Mouse (Mus musculus) kidney, embryonic 14.5 days (tissue): Measurements from ENCODE around the gene Col27a1. TPM values are rescaled to one million over a fixed set of nuclear protein-coding genes. Genes with fewer than 3 reads are reported as not detected.

Experiments used
- ATAC-seq: fragments of 200-750 bp; cut with Nextera tagmentation; 2 replicates; pipeline ENCODE4 v1.8.0; 2017; ENCODE audit warnings: moderate number of reproducible peaks, mild to moderate bottlenecking, moderate TSS enrichment, moderate library complexity; ENCODE audit not compliant: low FRiP score, low TSS enrichment
- H3K27ac ChIP-seq: fragments of 300-500 bp; sonication (generic); 2 replicates; pipeline ENCODE4 v1.5.1; 2014; ENCODE audit warnings: low read depth, mild to moderate bottlenecking, low read length, moderate library complexity, mixed read lengths
- H3K27me3 ChIP-seq: fragments of 300-500 bp; sonication (generic); 2 replicates; pipeline ENCODE4 v1.6.1; 2014; ENCODE audit warnings: mild to moderate bottlenecking, low read length; ENCODE audit not compliant: control insufficient read depth, insufficient read depth
- H3K36me3 ChIP-seq: fragments of 300-500 bp; sonication (generic); 2 replicates; pipeline ENCODE4 v1.6.1; 2014; ENCODE audit warnings: low read length, mixed read lengths; ENCODE audit not compliant: control insufficient read depth, insufficient read depth
- H3K4me1 ChIP-seq: fragments of 300-500 bp; sonication (generic); 2 replicates; pipeline ENCODE4 v1.6.1; 2014; ENCODE audit warnings: low read length, mixed read lengths; ENCODE audit not compliant: control insufficient read depth, insufficient read depth
- H3K4me2 ChIP-seq: fragments of 300-500 bp; sonication (generic); replicated peaks from 2 replicates; pipeline ENCODE4 v1.6.1; 2014; ENCODE audit warnings: low read depth, mild to moderate bottlenecking, low read length
- H3K4me3 ChIP-seq: fragments of 300-500 bp; sonication (generic); 2 replicates; pipeline ENCODE4 v1.5.1; 2014; ENCODE audit warnings: mild to moderate bottlenecking, low read length
- H3K9ac ChIP-seq: fragments of 300-500 bp; sonication (generic); 2 replicates; pipeline ENCODE4 v1.6.1; 2014; ENCODE audit warnings: low read depth, mild to moderate bottlenecking, low read length, moderate library complexity
- H3K9me3 ChIP-seq: fragments of 300-500 bp; sonication (generic); 2 replicates; pipeline ENCODE4 v1.6.1; 2016; ENCODE audit warnings: low read length; ENCODE audit not compliant: control insufficient read depth
- WGBS: fragments of 180-500 bp; shearing (Covaris S2); extraction: QIAGEN DNeasy Blood & Tissue Kit; methylation state at CpG from one replicate; pipeline ENCODE4 v1.1.7; 2014; 5-methylcytosine and 5-hydroxymethylcytosine counted together
- polyA plus RNA-seq: library from polyadenylated mRNA; unstranded; fragments of >200 nt; fragmentation: Nextera tagmentation; extraction: Ambion mirVana; gene quantifications from 2 replicates; pipeline ENCODE4 v1.2.1, GENCODE M21; 2014

The Col27a1 gene
- polyA plus RNA-seq, 1 experiment from 2014 or later: 8.8 TPM

GRCm38 (mm10) chr4:63191641-63192040 is 22.2 kb upstream of the Col27a1 start:
- Histone ChIP-seq H3K4me3 (no peak overlapping the region), H3K9ac (no peak overlapping the region), H3K4me1 (0 out of 2 replicates have a peak, but pooled peaks cover 3% of the 10 kb centered on the region), H3K9me3 (no peaks in the 10 kb centered on the region), H3K36me3 (no peaks in the 10 kb centered on the region), H3K27me3 (no peaks in the 10 kb centered on the region), H3K4me2 (no peak overlapping the region), H3K27ac (no peak overlapping the region)
- no peak; the same call in 1 of the 2 replicates for ATAC-seq
- 25% methylated on average over 5 of the region's 5 CpGs for WGBS

GRCm38 (mm10) chr4:63194366-63194765 is 19.4 kb upstream of the Col27a1 start:
- H3K9me3 ChIP-seq: no peaks in the 10 kb centered on the region
- ATAC-seq: no peak
- no peaks in the 10 kb centered on the region for H3K27me3 ChIP-seq
- no peaks in the 10 kb centered on the region for H3K36me3 ChIP-seq
- no peaks in the 10 kb centered on the region for H3K4me1 ChIP-seq
- H3K27ac ChIP-seq: no peak overlapping the region
- no peak overlapping the region for H3K4me3 ChIP-seq
- H3K9ac ChIP-seq: no peak overlapping the region
- H3K4me2 ChIP-seq: no peak overlapping the region
- WGBS: 77% methylated on average over 2 of the region's 2 CpGs

- Histone ChIP-seq H3K9ac (no peak overlapping the region), H3K27me3 (no peaks in the 10 kb centered on the region), H3K27ac (no peak overlapping the region), H3K4me2 (no peak overlapping the region), H3K36me3 (no peaks in the 10 kb centered on the region), H3K4me3 (no peak overlapping the region), H3K9me3 (no peaks in the 10 kb centered on the region), H3K4me1 (no peaks in the 10 kb centered on the region)
- no peak for ATAC-seq
- WGBS: 86% methylated on average over 5 of the region's 5 CpGs
Observed at GRCm38 (mm10) chr4:63199366-63199765, 14.4 kb upstream of the Col27a1 start.

- Histone ChIP-seq H3K4me1 (no peaks in the 10 kb centered on the region), H3K9me3 (no peaks in the 10 kb centered on the region), H3K36me3 (no peaks in the 10 kb centered on the region), H3K27ac (no peak overlapping the region), H3K4me3 (no peak overlapping the region), H3K4me2 (no peak overlapping the region), H3K9ac (no peak overlapping the region), H3K27me3 (no peaks in the 10 kb centered on the region)
- ATAC-seq: no peak
- WGBS: 87% methylated on average over 7 of the region's 7 CpGs
Observed at GRCm38 (mm10) chr4:63203874-63204273, 9.9 kb upstream of the Col27a1 start.

GRCm38 (mm10) chr4:63205583-63205982 is 8.2 kb upstream of the Col27a1 start:
- Histone ChIP-seq H3K4me2 (no peak overlapping the region), H3K9me3 (no peaks in the 10 kb centered on the region), H3K27ac (no peak overlapping the region), H3K36me3 (no peaks in the 10 kb centered on the region), H3K4me3 (no peak overlapping the region), H3K4me1 (no peaks in the 10 kb centered on the region), H3K27me3 (no peaks in the 10 kb centered on the region), H3K9ac (no peak overlapping the region)
- 55% methylated on average over 7 of the region's 7 CpGs for WGBS
- no peak for ATAC-seq

- WGBS: under 1% methylated on average over 61 of the region's 71 CpGs
- peak; percentile 45 for ATAC-seq
- H3K9ac ChIP-seq: peak overlapping the region; percentile 76
Observed at GRCm38 (mm10) chr4:63215185-63215992, 1.6 kb downstream of the Col27a1 start.

GRCm38 (mm10) chr4:63215993-63216531 is 2.3 kb downstream of the Col27a1 start:
- H3K27me3 ChIP-seq: peaks cover 25% of the 10 kb centered on the region
- peak overlapping the region; percentile 76 for H3K9ac ChIP-seq
- peak overlapping the region; percentile 99 for H3K4me2 ChIP-seq
- H3K4me1 ChIP-seq: peaks cover 17% of the 10 kb centered on the region; the same call in 1 of the 2 replicates
- no peak overlapping the region for H3K27ac ChIP-seq
- no peaks in the 10 kb centered on the region for H3K9me3 ChIP-seq
- H3K36me3 ChIP-seq: peaks cover 2% of the 10 kb centered on the region; the same call in 1 of the 2 replicates
- H3K4me3 ChIP-seq: peak overlapping the region; percentile 69
- WGBS: 2% methylated on average over 24 of the region's 24 CpGs
- peak; percentile 70 for ATAC-seq

More at GRCm38 (mm10) chr4:63215185-63215992, 1.6 kb downstream of the Col27a1 start:
- H3K27me3 ChIP-seq: peaks cover 25% of the 10 kb centered on the region
- peaks cover 17% of the 10 kb centered on the region; the same call in 1 of the 2 replicates for H3K4me1 ChIP-seq
- peak overlapping the region; percentile 99 for H3K4me2 ChIP-seq
- no peaks in the 10 kb centered on the region for H3K9me3 ChIP-seq
- peak overlapping the region; percentile 69 for H3K4me3 ChIP-seq
- H3K36me3 ChIP-seq: no peaks in the 10 kb centered on the region
- H3K27ac ChIP-seq: 0 out of 2 replicates have a peak overlapping the region, but pooled peaks have one; percentile 20

- peak; percentile 24 for ATAC-seq
- Histone ChIP-seq H3K4me1 (peaks cover 17% of the 10 kb centered on the region; the same call in 1 of the 2 replicates), H3K36me3 (peaks cover 7% of the 10 kb centered on the region), H3K27me3 (peaks cover 25% of the 10 kb centered on the region), H3K4me3 (peak overlapping the region; percentile 69), H3K27ac (no peak overlapping the region), H3K4me2 (peak overlapping the region; percentile 99), H3K9ac (peak overlapping the region; percentile 76; the same call in 1 of the 2 replicates), H3K9me3 (no peaks in the 10 kb centered on the region)
- WGBS: 35% methylated on average over 9 of the region's 9 CpGs
Observed at GRCm38 (mm10) chr4:63216566-63216965, 2.8 kb downstream of the Col27a1 start.

- H3K4me2 ChIP-seq: no peak overlapping the region
- H3K36me3 ChIP-seq: peaks cover 9% of the 10 kb centered on the region
- ATAC-seq: no peak
- H3K9ac ChIP-seq: no peak overlapping the region
- H3K27ac ChIP-seq: no peak overlapping the region
- peaks cover 17% of the 10 kb centered on the region; the same call in 1 of the 2 replicates for H3K4me1 ChIP-seq
- H3K4me3 ChIP-seq: no peak overlapping the region
- H3K27me3 ChIP-seq: peaks cover 18% of the 10 kb centered on the region
- H3K9me3 ChIP-seq: no peaks in the 10 kb centered on the region
- 84% methylated on average over 6 of the region's 6 CpGs for WGBS
Observed at GRCm38 (mm10) chr4:63217513-63217912, 3.7 kb downstream of the Col27a1 start.
